Mouse (Mus musculus) embryonic facial prominence, embryonic 14.5 days (tissue): Measurements from ENCODE around the gene 0610040J01Rik. TPM values are rescaled to one million over a fixed set of nuclear protein-coding genes. Genes with fewer than 3 reads are reported as not detected.
A peak's percentile ranks its signal among the peaks of the same experiment; 100 is the strongest.

ENCODE experiments used
- ATAC-seq: fragments of 200-750 bp; cut with Nextera tagmentation; 2 replicates; pipeline ENCODE4 v1.8.0; 2017; ENCODE audit warnings: low read depth, moderate number of reproducible peaks, moderate TSS enrichment
- DNase-seq: peaks from one replicate; pipeline ENCODE4 v3.0.0-alpha.2; 2015; ENCODE audit warnings: low spot score
- H3K27ac ChIP-seq: fragments of 300-500 bp; sonication (generic); replicated peaks from 2 replicates; pipeline ENCODE4 v1.5.1; 2014; ENCODE audit warnings: low read depth, mild to moderate bottlenecking, low read length, moderate library complexity
- H3K27me3 ChIP-seq: fragments of 300-500 bp; sonication (generic); replicated peaks from 2 replicates; pipeline ENCODE4 v1.6.1; 2014; ENCODE audit warnings: low read length; ENCODE audit not compliant: control insufficient read depth, insufficient read depth
- H3K36me3 ChIP-seq: fragments of 300-500 bp; sonication (generic); 2 replicates; pipeline ENCODE4 v1.6.1; 2014; ENCODE audit warnings: low read length, mixed read lengths; ENCODE audit not compliant: control insufficient read depth, insufficient read depth
- H3K4me1 ChIP-seq: fragments of 300-500 bp; sonication (generic); 2 replicates; pipeline ENCODE4 v1.6.1; 2014; ENCODE audit warnings: antibody characterized with exemption, low read length; ENCODE audit not compliant: control insufficient read depth, insufficient read depth
- H3K4me2 ChIP-seq: fragments of 300-500 bp; sonication (generic); 2 replicates; pipeline ENCODE4 v1.6.1; 2014; ENCODE audit warnings: low read depth, mild to moderate bottlenecking, low read length, moderate library complexity, mixed read lengths
- H3K4me3 ChIP-seq: fragments of 300-500 bp; sonication (generic); 2 replicates; pipeline ENCODE4 v1.5.1; 2014; ENCODE audit warnings: low read depth, mild to moderate bottlenecking, low read length
- H3K9ac ChIP-seq: fragments of 300-500 bp; sonication (generic); 2 replicates; pipeline ENCODE4 v1.6.1; 2014; ENCODE audit warnings: low read depth, mild to moderate bottlenecking, low read length, moderate library complexity, mixed read lengths
- H3K9me3 ChIP-seq: fragments of 300-500 bp; sonication (generic); 2 replicates; pipeline ENCODE4 v1.6.1; 2016; ENCODE audit warnings: low read length; ENCODE audit not compliant: control insufficient read depth
- WGBS: fragments of 180-500 bp; shearing (Covaris S2); extraction: QIAGEN DNeasy Blood & Tissue Kit; methylation state at CpG from one replicate; pipeline ENCODE4 v1.1.7; 2014; 5-methylcytosine and 5-hydroxymethylcytosine counted together
- polyA plus RNA-seq: library from polyadenylated mRNA; unstranded; fragments of >200 nt; fragmentation: Nextera tagmentation; extraction: Ambion mirVana; gene quantifications from 2 replicates; pipeline ENCODE4 v1.2.1, GENCODE M21; 2014

Gene 0610040J01Rik
- polyA plus RNA-seq, 1 experiment from 2014 or later, result 4.4 TPM

- H3K4me2 ChIP-seq, result no peak overlapping the region
- no peaks in the 10 kb centered on the region for H3K27me3 ChIP-seq
- DNase-seq (no peak), ATAC-seq (no peak)
- no peaks in the 10 kb centered on the region; the same call in 1 of the 2 replicates for H3K9me3 ChIP-seq
- no peak overlapping the region for H3K27ac ChIP-seq
- H3K9ac ChIP-seq, result no peak overlapping the region
- WGBS, result 69% methylated on average over 13 of the region's 13 CpGs
- no peaks in the 10 kb centered on the region for H3K4me1 ChIP-seq
- H3K36me3 ChIP-seq, result peaks cover 43% of the 10 kb centered on the region; the same call in 1 of the 2 replicates
- no peak overlapping the region for H3K4me3 ChIP-seq
Observed at GRCm38 (mm10) chr5:63923305-63924025, 111.3 kb downstream of the 0610040J01Rik start.

- no peaks in the 10 kb centered on the region for H3K4me1 ChIP-seq
- no peak overlapping the region for H3K4me2 ChIP-seq
- DNase-seq (no peak), ATAC-seq (no peak)
- no peaks in the 10 kb centered on the region for H3K27me3 ChIP-seq
- no peak overlapping the region for H3K27ac ChIP-seq
- 82% methylated on average over 14 of the region's 14 CpGs for WGBS
- no peaks in the 10 kb centered on the region; the same call in 1 of the 2 replicates for H3K9me3 ChIP-seq
- no peak overlapping the region for H3K9ac ChIP-seq
- peaks cover 51% of the 10 kb centered on the region; the same call in 1 of the 2 replicates for H3K36me3 ChIP-seq
- no peak overlapping the region for H3K4me3 ChIP-seq
Observed at GRCm38 (mm10) chr5:63925035-63925628, 113.0 kb downstream of the 0610040J01Rik start.

DNA sequence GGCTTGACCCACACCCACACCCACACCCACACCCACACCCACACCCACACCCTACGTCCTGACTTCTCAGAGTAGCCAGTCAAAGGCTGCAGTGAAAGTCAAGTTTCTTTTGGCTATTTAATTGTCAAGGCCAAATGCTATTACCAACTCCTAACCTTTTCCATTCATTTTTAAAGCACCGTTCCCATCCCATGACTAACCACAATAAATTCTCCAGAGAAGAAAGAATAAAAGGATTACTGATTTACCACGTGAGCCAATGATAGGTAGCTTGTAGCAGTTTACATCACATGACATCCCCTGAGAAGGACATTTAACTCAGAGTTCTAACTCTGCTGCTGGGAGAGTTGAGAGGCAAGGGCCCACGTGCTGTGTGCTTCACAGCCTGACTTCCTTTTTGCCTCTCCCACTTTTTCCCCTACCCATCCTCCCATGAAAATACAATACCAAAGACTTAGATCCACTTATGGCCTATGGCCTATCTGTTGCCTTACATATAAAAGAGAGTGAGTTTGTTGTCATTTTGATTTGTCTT is 118.7 kb downstream of the 0610040J01Rik start:
- DNase-seq (no peak), ATAC-seq (no peak)
- 66% methylated on average over 4 of the region's 4 CpGs for WGBS
- Histone ChIP-seq H3K36me3 (peaks cover 37% of the 10 kb centered on the region; the same call in 1 of the 2 replicates), H3K27me3 (no peaks in the 10 kb centered on the region), H3K9ac (no peak overlapping the region), H3K4me3 (no peak overlapping the region), H3K4me2 (no peak overlapping the region), H3K27ac (no peak overlapping the region), H3K4me1 (0 out of 2 replicates have a peak, but pooled peaks cover 7% of the 10 kb centered on the region), H3K9me3 (no peaks in the 10 kb centered on the region; the same call in 1 of the 2 replicates)

DNA sequence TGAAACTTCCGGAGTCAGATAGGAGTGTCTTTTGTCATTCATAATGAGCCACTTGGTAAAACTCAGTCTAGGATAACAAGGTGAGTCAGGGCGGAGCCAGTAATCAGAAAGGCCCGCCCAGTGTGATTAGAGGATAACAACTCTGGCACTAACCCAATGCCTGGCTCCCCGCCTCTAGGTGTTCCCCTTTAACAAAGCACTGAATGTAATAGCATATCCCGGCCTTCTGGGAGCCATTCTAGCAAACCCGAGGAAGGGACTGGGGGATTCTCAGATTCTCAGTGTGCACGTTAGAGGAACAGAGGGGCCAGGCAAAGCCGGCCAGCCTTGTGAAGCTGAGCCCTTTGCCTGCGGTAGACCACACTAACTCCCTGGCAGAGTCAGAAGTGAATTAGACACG is 120.7 kb downstream of the 0610040J01Rik start:
- 0 out of 2 replicates have a peak overlapping the region, but pooled peaks have one; percentile 3 for H3K27ac ChIP-seq
- H3K4me3 ChIP-seq, result no peak overlapping the region
- no peaks in the 10 kb centered on the region for H3K27me3 ChIP-seq
- H3K9ac ChIP-seq, result no peak overlapping the region
- H3K4me2 ChIP-seq, result peak overlapping the region; percentile 8; the same call in 1 of the 2 replicates
- H3K9me3 ChIP-seq, result no peaks in the 10 kb centered on the region
- WGBS, result 37% methylated on average over 10 of the region's 10 CpGs
- ATAC-seq (peak; percentile 94), DNase-seq (peak; percentile 86)
- 0 out of 2 replicates have a peak, but pooled peaks cover 7% of the 10 kb centered on the region for H3K4me1 ChIP-seq
- H3K36me3 ChIP-seq, result peaks cover 31% of the 10 kb centered on the region; the same call in 1 of the 2 replicates

DNA sequence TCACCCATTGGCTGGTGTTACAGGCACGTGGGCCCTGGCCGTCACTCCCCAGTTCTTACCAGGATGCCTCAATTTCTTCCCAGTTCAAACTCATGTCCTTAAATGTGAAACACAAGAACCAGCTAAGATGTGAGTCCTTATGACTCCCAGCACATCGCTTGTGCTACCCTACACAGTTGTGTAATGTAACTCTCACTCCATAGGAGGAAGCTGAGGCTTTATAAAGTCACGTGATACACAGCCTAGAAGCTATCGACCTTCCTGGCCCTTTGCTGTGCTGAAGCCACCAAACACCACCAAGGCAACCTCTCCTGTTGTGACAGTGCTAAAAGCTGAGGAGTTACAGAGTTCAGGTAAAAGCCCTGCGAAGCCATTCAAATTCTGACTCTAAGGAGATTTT is 123.4 kb downstream of the 0610040J01Rik start:
- Histone ChIP-seq H3K4me3 (no peak overlapping the region), H3K4me1 (0 out of 2 replicates have a peak, but pooled peaks cover 7% of the 10 kb centered on the region), H3K9ac (no peak overlapping the region), H3K9me3 (no peaks in the 10 kb centered on the region), H3K27me3 (no peaks in the 10 kb centered on the region), H3K36me3 (peaks cover 14% of the 10 kb centered on the region; the same call in 1 of the 2 replicates), H3K4me2 (no peak overlapping the region), H3K27ac (no peak overlapping the region)
- WGBS, result 92% methylated on average over 6 of the region's 6 CpGs
- no peak for ATAC-seq
- no peak for DNase-seq

- 63% methylated on average over 6 of the region's 6 CpGs for WGBS
- no peak for ATAC-seq
- H3K27me3 ChIP-seq, result no peaks in the 10 kb centered on the region
- H3K4me3 ChIP-seq, result no peak overlapping the region
- H3K4me2 ChIP-seq, result no peak overlapping the region
- H3K9me3 ChIP-seq, result no peaks in the 10 kb centered on the region
- H3K4me1 ChIP-seq, result 0 out of 2 replicates have a peak, but pooled peaks cover 7% of the 10 kb centered on the region
- peaks cover 14% of the 10 kb centered on the region; the same call in 1 of the 2 replicates for H3K36me3 ChIP-seq
- no peak overlapping the region for H3K9ac ChIP-seq
- DNase-seq, result no peak
- H3K27ac ChIP-seq, result no peak overlapping the region
Observed at GRCm38 (mm10) chr5:63936740-63937139, 124.6 kb downstream of the 0610040J01Rik start.

GRCm38 (mm10) chr5:63938575-63938974 is 126.4 kb downstream of the 0610040J01Rik start:
- Histone ChIP-seq H3K27me3 (no peaks in the 10 kb centered on the region), H3K4me2 (no peak overlapping the region), H3K9me3 (no peaks in the 10 kb centered on the region), H3K27ac (no peak overlapping the region), H3K4me3 (no peak overlapping the region), H3K4me1 (no peaks in the 10 kb centered on the region), H3K9ac (no peak overlapping the region), H3K36me3 (peaks cover 14% of the 10 kb centered on the region; the same call in 1 of the 2 replicates)
- ATAC-seq (no peak), DNase-seq (no peak)
- WGBS, result 66% methylated on average over 4 of the region's 4 CpGs

- no peak overlapping the region for H3K9ac ChIP-seq
Observed at GRCm38 (mm10) chr5:63941891-63942290, 129.7 kb downstream of the 0610040J01Rik start.

More at GRCm38 (mm10) chr5:63941891-63942290, 129.7 kb downstream of the 0610040J01Rik start:
- ATAC-seq, result no peak
- no peaks in the 10 kb centered on the region for H3K9me3 ChIP-seq
- H3K4me3 ChIP-seq, result no peak overlapping the region
- 58% methylated on average over 5 of the region's 5 CpGs for WGBS
- no peak overlapping the region for H3K27ac ChIP-seq
- 0 out of 2 replicates have a peak, but pooled peaks cover under 1% of the 10 kb centered on the region for H3K36me3 ChIP-seq
- no peak overlapping the region for H3K4me2 ChIP-seq
- H3K27me3 ChIP-seq, result no peaks in the 10 kb centered on the region
- DNase-seq, result peak; percentile 42
- no peaks in the 10 kb centered on the region for H3K4me1 ChIP-seq
